Mouse (Mus musculus) forelimb bud, embryonic 11.5 days (tissue): ENCODE results near the gene Pp2d1.

ENCODE experiments used
- DNase-seq: peaks from one replicate; pipeline ENCODE4 v3.0.0-alpha.2; 2012; ENCODE audit warnings: low read depth, low spot score

Gene Pp2d1

GRCm38 (mm10) chr17:53566161-53566918, 27.1 kb upstream of the Pp2d1 start, which contains the start of gene Kat2b:
Gene Kat2b, plus strand, starts transcription at chr17:53566861.
- no peak for DNase-seq

GRCm38 (mm10) chr17:53564837-53565236, 25.6 kb upstream of the Pp2d1 start:
- no peak for DNase-seq

GRCm38 (mm10) chr17:53561458-53562029, 22.3 kb upstream of the Pp2d1 start:
- DNase-seq = no peak

GRCm38 (mm10) chr17:53559646-53560045, 20.4 kb upstream of the Pp2d1 start:
- DNase-seq = no peak

- DNase-seq = no peak
Measured at GRCm38 (mm10) chr17:53557443-53557842, 18.2 kb upstream of the Pp2d1 start.

GRCm38 (mm10) chr17:53554813-53555212, 15.6 kb upstream of the Pp2d1 start:
- no peak for DNase-seq

GRCm38 (mm10) chr17:53554088-53554487, 14.8 kb upstream of the Pp2d1 start:
- DNase-seq = no peak

- no peak for DNase-seq
Measured at GRCm38 (mm10) chr17:53551306-53552299, 12.4 kb upstream of the Pp2d1 start.

- DNase-seq = no peak
Measured at GRCm38 (mm10) chr17:53543591-53544324, 4.5 kb upstream of the Pp2d1 start.

GRCm38 (mm10) chr17:53542536-53542935, 3.3 kb upstream of the Pp2d1 start:
- DNase-seq = no peak

GRCm38 (mm10) chr17:53532425-53532824, 6.8 kb downstream of the Pp2d1 start:
- no peak for DNase-seq

GRCm38 (mm10) chr17:53531160-53531559, 8.1 kb downstream of the Pp2d1 start:
- no peak for DNase-seq

- DNase-seq = no peak
Measured at GRCm38 (mm10) chr17:53528034-53528433, 11.2 kb downstream of the Pp2d1 start.

GRCm38 (mm10) chr17:53520509-53520908, 18.7 kb downstream of the Pp2d1 start:
- DNase-seq = no peak

GRCm38 (mm10) chr17:53519364-53519763, 19.9 kb downstream of the Pp2d1 start:
- no peak for DNase-seq

GRCm38 (mm10) chr17:53512311-53512951, 26.8 kb downstream of the Pp2d1 start:
- no peak for DNase-seq

- DNase-seq = no peak
Measured at GRCm38 (mm10) chr17:53502966-53503365, 36.3 kb downstream of the Pp2d1 start.

GRCm38 (mm10) chr17:53489007-53489378, 50.3 kb downstream of the Pp2d1 start:
- DNase-seq = no peak

- no peak for DNase-seq
Measured at GRCm38 (mm10) chr17:53488291-53489006, 50.8 kb downstream of the Pp2d1 start.

- no peak for DNase-seq
Measured at GRCm38 (mm10) chr17:53480433-53480832, 58.8 kb downstream of the Pp2d1 start.
